Mouse (Mus musculus) urinary bladder, adult 2 months (tissue): ENCODE results near the gene Rabgap1l. TPM values are rescaled to one million over a fixed set of nuclear protein-coding genes. Genes with fewer than 3 reads are reported as not detected.

ENCODE experiments used
- DNase-seq: peaks from one replicate; pipeline ENCODE4 v3.0.0; 2022; ENCODE audit warnings: low spot score
- polyA plus RNA-seq: library from polyadenylated mRNA; depleted of rRNA; stranded (reverse); fragments of >200 nt; gene quantifications from 2 replicates; pipeline ENCODE4 v1.2.3, GENCODE M21; 2012; rRNA removed

Rabgap1l gene
- 47.3 and 50.3 TPM in 2 replicates for polyA plus RNA-seq

DNA sequence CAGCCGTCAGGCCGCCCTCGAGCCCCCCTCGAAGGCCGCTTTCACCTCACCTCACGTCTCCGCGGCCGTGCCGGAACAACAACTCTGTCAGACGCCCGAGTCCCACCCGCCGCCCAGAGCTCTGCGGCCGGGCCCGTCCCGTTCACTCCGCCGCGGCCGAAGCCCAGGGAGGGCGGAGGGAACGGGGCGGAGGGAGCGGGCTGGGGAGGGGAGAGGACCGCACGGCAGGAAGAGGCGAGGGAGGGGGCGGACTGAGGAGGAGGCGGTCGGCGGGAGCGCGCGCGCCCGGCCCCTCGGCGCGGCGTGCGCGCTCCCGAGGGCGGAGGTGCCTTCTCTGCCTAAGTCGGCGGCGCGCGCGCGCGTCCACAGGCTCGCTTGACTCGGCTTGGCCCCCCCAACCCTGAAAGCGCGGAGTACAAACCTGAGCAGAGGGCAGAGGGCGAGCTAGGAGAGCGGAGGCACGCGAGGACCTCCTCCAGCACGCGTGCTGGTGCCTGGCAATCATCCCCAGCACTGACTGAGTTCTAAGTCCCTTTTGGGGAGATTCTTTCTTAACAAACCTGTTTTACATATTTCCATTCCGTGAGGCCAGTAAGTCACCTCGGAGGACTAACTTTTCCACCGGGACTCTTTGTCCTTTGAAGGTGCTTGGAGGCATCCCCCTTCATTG lies at the start of gene Rabgap1l:
Rabgap1l (minus strand) TSS at position 526 of the 670 bp plus-strand sequence.
- peak; percentile 64 for DNase-seq

DNA sequence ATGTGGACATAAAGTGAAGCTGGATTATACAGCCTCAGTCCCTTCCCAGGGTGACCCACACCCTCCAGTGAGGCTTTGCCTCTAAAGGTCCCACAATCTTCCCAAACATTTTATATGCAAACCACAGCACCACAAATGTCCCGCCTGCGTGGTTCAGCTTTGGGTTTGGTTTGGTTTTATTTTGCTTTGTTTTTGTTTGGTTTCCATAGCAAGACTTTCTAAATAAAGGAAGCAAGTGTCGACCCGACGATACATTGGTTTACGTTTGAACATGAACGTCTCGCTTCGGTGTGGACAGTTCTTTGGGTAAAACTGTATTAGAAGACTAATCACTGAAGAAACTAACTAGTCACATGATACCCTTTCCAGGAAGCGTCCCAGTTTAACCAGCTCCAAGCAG lies 49.6 kb upstream of the Rabgap1l start:
- no peak for DNase-seq

DNA sequence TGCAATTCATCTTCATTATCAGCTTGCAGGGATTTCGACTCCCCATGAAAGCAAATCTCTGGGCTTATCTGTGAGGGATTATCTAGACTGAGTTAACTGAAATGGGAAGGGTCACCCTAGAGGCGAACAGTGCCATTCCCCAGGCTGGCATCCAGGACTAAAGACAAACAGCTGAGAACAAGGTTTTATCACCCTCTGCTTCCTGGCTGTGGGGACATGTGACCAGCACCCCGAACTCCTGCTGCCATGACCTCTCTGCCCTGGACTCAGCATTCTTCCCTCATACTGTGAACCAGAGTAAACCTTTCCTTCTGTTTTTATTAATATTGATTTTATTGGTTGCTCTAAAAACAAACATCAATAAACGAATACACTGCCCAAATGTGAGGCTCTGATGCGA lies 47.6 kb upstream of the Rabgap1l start:
- no peak for DNase-seq

DNA sequence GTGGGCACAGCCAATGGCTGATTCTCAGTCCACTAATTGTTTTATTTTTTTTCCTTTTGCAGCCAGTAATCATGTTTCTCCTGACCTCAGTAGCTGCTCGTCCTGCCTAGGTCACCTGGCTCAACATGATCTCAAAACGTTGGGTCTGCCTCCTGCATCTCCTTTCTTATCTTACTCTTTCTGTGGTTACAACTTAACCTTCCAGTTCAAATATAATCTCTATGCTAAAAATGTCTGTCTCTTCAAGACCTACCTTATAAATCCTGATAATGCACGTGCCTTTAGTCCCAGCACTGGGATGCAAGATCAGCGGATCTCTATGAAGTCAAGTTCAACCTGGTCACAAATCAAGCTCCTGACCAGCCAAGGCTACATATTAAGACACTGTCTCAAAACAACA lies 46.1 kb upstream of the Rabgap1l start:
- no peak for DNase-seq

DNA sequence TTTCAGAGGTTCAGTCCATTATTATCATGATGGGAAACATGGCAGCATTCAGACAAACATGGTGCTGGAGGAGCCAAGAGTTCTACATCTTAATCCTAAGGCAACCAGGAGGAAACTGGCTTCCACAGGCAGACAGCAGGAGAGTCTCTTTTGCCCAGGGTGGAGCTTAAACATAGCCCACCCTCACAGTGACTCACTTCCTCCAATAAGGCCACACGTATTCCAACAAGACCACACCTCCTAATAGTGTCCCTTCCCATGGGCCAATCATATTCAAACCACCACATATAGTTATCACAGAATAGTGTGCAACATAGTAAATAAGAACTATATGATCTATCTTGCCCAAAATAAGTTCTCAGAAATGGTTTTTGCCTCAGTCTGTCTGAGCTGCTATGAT lies 41.4 kb upstream of the Rabgap1l start:
- DNase-seq, result no peak

DNA sequence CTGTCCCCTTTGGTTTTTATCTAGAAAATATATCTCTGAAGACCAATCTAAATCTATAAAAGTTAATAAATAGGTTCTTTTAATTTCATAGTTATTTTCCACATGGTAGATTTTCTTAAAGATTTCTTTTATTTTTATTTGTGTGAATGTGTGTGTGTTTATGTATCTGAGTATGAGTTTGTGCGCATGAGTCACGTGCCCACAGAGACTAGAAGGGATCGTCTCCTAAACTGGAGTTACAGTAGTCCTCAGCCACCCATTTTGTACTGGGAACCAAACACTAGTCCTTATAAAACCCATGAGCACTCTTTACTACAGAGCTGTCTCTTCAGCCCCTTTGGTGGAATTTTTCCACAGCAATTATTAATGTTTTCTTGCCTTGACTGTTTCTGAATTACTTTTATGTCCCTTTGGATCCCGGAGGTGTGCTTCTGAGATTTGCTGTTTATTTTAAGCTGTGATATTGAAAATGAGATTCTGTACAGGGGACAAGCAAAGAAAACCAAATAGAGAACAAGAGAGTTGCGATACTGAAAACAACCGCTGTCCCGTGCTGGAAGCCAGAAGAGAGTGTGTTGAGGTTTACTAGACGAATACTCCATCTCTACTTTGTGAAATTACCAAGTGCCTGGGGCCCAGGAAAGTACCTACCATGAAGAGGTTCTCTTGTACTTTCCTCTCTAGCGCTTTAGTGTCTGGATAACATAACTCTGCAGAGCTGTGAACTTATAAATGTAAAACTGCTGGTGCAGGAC lies 39.4 kb upstream of the Rabgap1l start:
- no peak for DNase-seq

DNA sequence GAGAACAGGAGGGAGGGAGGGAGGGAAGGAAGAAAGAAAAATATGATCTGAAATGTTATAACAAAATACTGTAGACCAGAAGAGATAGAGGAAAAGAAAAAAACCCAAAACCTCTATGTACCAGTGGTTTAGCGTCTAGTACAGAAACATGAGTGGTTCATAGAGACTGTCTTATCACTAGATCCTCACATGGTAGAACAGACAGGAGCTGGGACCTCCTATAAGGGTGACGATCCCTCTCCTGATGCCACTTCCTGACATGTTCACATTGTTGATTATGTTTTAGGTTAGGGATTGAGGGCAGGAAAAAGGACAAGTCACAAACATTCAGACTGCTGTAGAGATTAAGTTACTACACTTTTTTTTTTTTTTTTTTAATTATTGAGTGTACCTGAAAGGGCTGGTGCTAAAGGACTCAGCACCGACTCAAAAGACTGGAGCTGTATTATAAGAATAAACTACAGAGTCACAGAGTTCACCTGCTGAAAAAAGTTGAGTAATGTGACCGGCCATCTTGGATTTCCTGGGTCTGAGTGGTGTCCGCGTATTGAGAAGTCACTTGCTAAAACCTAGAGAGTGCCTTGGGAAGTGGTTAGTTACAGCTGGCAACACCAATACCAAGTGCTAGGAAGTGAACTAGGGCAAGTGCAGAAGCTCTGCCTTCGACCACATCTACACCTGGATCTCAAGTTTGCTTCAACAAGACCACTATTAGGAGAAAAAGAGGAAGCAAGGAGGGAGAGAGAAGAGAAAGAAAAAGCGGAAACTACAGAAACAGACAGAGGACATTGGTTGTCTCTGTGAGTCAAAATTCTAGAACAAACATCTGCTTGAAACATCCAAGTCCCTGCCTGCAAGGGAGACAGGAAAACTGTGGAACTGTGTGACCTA lies 37.8 kb upstream of the Rabgap1l start:
- no peak for DNase-seq

DNA sequence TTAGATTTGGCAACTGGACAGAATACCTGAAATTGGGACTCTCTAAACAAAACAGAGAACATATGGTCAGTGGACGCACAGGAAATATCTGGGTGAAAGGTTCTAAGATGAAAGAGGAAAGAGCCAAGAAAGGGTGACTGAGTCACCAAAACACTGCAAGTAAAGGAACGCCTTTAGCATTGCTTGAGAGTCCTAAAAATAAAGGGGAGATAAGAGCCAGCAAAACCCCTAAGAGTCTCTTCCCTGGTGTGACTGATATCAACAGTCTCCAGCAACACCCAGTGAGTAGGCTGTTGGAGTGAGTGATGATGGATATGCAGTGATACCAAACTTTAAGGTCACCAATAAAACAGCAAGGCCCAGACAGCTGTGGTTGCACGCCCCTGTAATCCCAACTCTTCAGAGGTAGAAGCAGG lies 32.4 kb upstream of the Rabgap1l start:
- no peak for DNase-seq

DNA sequence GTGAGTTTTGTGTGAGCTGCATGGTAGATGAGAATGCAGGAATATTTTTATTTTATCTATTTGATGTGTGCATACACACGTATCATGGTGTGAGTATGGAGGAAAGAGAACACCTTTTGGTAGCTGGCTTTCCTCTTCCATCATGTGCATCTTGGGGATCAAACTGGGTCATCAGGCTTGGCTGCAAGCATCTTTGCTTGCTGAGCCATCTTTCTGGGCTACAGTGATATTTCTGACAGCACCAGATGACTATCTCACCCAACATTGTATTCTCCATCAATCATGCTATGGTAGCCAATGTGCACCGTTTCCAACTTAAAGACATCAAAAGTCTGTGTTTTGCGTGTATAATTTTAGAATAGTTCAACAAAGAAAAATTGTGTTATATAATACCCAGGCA lies 30.6 kb upstream of the Rabgap1l start:
- DNase-seq, result no peak

DNA sequence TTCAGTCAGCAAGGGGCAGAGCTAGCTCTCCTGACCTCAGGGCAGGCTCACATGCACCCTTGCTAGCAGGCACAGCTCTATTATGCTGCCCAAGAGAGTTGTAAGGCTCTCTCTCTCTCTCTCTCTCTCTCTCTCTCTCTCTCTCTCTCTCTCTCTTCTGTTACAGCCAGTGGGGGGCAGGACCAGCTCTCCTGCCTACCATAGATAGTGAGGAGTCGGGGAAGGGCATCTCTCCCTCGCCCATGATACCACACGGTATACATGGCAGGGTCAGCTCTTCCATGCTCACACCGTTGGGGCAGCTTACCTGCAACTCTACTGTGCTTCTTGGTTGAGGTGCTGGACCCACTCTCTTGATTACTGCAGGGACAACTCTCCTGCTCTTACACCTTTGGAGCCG lies 21.2 kb upstream of the Rabgap1l start:
- DNase-seq, result no peak

DNA sequence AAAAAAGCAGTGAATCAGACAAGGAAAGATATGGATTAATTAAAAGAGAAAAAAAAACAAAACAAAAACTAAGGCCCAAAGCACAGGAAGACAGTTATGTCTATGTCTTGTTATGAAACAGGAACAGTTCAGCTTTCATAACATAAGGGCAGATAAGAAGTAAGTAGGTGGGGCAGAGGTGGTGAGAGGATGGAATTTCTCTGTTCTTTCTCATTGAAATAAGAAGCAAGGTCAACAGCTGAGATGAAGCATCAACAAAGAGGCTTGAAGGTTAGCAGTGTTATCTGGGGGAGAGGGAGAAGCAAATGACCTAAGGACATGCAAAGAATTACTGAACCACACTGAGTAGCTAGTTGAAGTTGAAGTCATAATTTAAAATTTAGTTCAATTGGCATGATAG lies 19.4 kb upstream of the Rabgap1l start:
- DNase-seq, result no peak

DNA sequence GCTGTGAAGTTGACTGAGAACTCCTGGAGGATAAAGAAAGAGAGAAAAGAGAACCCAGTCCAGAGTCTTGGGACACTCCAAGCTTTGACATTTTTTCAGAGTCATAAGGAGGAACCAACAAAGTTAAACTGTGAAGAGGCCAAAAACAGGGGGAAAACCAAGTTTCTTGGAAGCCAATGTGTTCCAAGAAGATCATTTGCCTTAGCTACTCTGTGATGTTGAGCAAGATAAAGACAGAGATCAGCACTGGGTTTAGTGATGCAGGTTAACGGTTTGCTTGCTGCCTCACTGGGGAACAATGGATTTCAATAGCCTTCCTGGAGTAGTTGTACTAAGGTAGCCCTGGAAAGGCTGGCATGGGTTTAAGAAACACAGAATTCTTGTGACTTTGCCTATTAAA lies 18.9 kb upstream of the Rabgap1l start:
- no peak for DNase-seq

DNA sequence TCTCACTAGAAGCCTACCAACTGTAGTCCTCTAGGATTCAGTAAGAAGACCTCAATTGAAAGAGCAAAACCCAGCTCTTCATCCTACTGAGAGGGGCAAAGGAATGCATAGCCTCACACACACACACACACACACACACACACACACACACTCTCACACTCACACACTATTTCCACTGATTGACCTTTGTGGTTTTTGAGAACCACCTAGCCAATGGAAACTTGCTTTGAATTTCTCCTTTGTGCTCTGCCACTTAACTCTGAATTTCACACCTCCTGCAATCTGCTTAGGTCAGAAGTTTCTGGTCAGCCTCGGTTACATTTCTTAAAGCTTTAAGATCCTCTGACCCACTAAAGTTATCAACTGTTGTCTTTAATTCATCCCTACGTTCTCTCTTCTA lies 12.3 kb upstream of the Rabgap1l start:
- no peak for DNase-seq

DNA sequence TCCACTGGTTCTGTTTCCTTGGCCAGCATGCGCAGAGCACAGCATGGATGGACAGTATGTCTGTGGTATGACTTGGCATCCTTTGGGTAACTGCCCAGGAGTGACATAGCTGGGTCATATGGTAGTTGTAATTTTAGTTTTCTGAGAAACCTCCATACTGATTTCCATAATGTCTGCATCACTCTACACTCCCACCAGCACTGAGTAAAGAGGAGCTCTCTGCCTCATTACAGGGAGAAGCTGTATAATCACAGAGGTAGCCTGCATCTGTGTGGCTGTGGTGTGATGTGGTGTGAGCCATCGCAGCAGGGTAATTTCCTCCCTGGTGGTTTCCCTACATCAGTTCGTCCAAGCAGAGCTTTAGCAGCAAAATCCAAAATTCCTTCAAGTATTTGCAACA lies 7.0 kb upstream of the Rabgap1l start:
- no peak for DNase-seq

DNA sequence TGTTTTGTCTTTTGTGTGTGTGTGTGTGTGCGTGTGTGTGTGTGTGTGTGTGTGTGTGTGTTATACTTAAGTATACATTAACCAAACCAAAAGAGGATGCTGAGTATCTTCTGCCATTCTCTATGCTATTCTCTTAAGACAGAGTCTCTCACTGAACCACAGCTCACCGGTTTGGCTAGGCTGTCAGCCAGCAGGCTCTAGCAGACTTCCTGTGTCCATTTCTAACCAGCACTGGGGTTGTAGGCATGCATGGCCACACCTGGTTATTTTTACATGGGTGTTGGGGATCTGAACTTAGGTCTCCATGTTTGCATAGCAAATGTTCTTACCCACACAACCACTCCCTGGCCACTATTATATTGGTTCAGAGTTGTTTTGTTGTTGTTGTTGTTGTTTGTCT lies 2.0 kb upstream of the Rabgap1l start:
- DNase-seq, result no peak

DNA sequence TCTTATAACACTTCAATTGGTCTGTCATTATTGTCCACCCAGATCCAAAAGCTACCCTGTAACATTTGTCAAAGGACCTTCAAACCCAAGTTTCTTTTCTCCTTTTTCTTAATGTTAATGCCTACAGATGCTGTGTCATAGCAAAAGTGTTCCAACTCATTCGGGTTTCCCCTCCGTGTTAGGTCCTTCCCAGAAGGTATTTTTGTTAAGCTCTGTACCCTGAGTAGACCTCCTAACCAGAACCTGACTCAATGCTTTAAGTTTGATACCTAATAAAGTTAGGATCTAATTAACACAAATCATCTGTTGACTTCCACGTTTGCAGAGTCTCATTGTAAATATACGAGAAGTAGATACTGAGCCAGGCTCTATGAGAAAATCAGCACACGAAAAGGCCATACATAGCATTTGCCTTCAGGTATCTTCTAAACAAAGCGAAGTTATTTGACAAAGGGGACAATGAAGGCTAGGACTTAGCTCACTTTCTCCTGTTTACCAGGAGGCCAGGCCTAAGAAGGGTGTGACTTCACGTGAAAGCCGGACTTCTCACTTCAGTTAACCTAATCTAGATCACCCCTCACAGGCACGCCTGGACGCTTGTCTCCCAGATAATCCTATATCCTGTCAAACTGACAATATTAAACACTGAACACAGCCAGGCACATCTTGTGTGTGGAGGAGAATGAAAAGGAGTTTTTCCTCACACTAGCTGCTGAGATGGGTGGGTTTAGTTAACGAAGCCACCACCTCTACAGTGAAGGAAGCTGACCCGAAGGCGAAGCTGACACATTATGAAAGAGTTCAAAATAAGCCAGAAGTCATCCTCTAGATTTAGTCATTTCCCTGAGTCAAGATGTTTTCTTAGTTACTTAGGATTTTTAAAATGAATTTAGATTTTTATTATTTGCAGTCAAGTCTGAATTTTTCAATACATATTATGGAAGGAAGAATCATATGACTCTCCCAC lies 1.1 kb upstream of the Rabgap1l start:
- DNase-seq, result no peak

DNA sequence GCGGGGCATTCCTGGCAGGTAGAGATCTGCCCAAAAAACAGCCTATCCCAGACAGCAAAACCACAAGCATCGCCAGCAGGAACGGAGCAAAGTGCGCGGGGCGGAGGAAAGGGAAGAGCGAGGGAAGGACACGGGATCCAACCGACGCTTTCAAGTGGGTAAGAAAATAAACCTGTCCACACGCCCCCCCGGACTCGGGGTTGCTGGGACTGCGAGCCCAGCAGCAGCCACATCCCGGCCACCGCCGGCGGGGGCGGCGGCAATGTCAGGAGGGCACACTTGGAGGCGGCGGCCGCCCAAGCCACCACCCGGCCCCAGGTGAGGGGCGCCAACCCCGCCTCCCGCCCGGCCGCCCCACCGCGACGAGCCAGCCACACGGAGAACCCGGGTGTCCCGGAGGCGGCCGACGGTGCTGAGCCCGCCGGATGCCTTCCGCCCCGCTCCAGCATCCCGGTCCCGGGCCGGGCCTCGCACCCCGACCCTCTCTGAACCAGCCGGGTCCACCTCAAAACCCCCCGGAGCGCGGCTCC lies 790 bp downstream of the Rabgap1l start:
- DNase-seq, result no peak

DNA sequence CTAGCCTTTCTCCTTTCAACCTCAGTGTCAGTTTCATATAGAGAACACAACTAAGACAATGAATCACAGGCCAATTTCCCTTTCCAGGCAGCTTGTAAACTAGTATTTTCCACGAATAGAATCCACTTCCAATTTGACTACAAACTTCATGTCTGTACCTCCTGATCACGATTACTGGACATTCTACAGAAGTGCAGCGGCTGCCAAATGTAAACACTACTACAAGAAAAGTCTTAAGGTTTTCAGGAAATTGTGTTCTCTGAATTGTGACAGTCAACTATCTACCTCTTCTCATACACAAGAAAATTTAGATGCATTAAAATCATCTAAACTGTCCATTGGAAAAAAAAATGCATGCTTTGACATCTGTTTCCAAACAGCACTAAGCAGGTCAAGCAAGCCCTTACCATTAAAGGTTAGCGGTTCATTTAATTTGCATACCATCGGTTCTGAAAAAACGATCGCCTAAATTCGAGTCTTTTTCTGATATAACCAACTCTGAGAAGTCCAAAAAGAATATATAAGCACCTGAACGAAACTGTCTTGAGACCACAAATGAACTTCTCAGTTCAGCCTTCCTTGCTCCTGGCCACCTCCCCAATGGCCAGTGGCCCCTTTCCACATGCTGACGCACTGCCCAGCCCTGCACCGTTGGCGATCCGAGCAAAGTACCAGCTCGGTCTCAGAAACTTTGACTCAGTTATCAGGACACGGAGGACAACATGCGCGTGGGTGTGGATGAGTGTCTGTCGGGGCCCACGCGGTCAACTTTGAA lies 1.4 kb downstream of the Rabgap1l start:
- DNase-seq, result peak; percentile 27

DNA sequence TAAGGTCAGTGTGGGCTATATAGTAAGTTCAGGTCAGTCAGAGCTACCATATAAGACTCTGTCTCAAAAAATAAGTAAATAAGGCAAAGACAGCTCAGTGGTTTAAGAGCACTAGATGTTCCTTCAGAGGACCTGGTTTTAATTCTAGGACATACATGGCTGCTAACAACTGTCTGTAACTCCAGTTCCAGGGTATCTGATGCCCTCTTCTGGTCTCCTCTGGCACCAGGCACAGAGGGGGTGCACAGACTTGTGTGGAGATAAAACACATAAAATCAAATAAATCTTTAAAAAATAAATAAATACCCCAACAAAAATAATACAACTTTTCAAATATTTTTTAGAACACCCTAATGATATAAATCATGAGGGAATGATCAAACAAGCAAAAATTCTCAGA lies 2.4 kb downstream of the Rabgap1l start:
- DNase-seq, result no peak

DNA sequence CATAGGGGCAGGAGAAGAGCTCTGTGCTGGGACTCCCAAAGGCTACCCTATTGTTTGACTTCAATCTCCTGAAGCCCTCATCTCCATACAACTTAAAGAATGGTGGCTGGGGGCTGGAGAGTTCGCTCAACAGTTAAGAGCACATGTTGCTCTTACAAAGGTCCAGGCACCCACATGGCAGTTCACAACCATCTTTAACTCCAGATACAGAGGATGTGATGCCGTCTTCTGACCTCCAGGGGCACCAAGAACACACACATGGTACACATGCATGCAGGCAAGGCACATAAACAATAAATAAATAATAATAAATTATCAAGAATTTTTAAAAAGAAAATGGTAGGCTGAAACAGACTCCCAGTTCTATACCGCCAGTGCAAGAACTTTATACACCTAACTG lies 3.1 kb downstream of the Rabgap1l start:
- DNase-seq, result no peak
